13 mouse cellular contexts compared by ENCODE assay signal in the genomic region with DNA sequence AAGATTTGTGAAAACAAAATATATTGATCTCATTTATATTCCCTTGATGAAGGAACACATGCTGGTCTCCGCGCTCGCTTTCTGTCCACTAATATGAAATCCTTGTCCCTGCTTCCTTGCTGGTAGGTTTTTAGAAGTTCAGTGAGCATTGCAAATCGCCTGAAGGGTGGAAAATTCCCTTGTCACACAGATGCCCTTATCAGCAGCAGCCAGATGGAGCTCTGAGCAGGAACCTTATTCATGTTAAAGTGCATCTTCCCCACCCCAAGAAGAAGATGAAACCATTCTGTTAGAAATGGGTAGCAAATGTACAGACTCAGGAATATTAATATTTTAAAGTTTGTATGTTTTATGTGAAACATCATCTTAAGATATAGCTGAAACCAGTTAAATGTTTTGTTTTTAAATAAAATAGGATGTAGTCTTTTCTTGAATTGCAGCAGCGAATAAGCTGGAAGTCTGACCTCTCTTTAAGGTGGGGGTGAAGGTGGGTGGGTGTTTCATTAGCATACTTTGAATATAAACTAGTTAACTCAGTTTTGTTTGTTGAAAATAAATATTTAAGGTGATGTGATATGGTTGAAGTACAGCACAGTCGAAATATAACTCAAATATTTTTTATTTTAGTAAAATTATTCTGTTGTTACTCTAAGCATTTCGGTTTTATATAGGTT. TPM values are rescaled to one million over a fixed set of nuclear protein-coding genes. Genes with fewer than 3 reads are reported as not detected.
DNase-seq lines count a peak whose midpoint lies in the region; ATAC-seq lines count a peak whose summit lies in the region.
"Had no signal": no experiment of that assay in that cellular context is flagged by ENCODE, and none has a peak within 500 bp of the region (broad histone marks: within the 10 kb centered on the region; RNA-seq: fewer than 3 reads in every experiment).

No protein-coding gene starts in this region.

- no peak overlapping the region for H3K4me2 ChIP-seq in heart, embryonic 11.5 days

- H3K27ac ChIP-seq in heart, embryonic 11.5 days (ENCODE audit: low read depth, low read length): no peak overlapping the region
- H3K27ac ChIP-seq: layer of hippocampus, adult 2 months; macrophage had no signal

- peak; percentile 17 for DNase-seq in embryo, embryonic 10 days (ENCODE audit: low spot score)
- DNase-seq in embryo, embryonic 9.5 days (ENCODE audit: extremely low spot score): no peak
- DNase-seq in MN1 (ENCODE audit: low spot score): peak; percentile 29
- peak; percentile 83 for DNase-seq in liver
- peak; percentile 4 for DNase-seq in retina, adult 2 months (ENCODE audit: low read depth, low spot score)
- no peak for DNase-seq in frontal cortex, postnatal 36 days (ENCODE audit: low spot score in 2 of 2)
- no peak for DNase-seq in urinary bladder, adult 2 months (ENCODE audit: low spot score)

- no peak for ATAC-seq in heart, embryonic 11.5 days (replicated peaks; ENCODE audit: insufficient number of reproducible peaks, low FRiP score, low TSS enrichment)
- ATAC-seq: intestine, embryonic 16.5 days had no signal

- WGBS in heart, embryonic 11.5 days (ENCODE audit: insufficient replicate concordance): 71% methylated on average over 7 of the region's 7 CpGs

- H3K36me3 ChIP-seq in heart, embryonic 11.5 days (ENCODE audit: control insufficient read depth, insufficient read depth, low read length): peaks cover 4% of the 10 kb centered on the region; the same call in 1 of the 2 replicates

- no peak overlapping the region for H3K4me3 ChIP-seq in heart, embryonic 11.5 days (ENCODE audit: low read depth, low read length)
- H3K4me3 ChIP-seq: layer of hippocampus, adult 2 months had no signal

- no peaks in the 10 kb centered on the region for H3K4me1 ChIP-seq in heart, embryonic 11.5 days (ENCODE audit: control insufficient read depth, insufficient read depth, low read length)

- no peak overlapping the region for H3K9ac ChIP-seq in heart, embryonic 11.5 days (ENCODE audit: low read depth, low read length)

- H3K27me3 ChIP-seq in heart, embryonic 11.5 days (ENCODE audit: control insufficient read depth, insufficient read depth, low read length): no peaks in the 10 kb centered on the region

- no peaks in the 10 kb centered on the region for H3K9me3 ChIP-seq in heart, embryonic 11.5 days (replicated peaks; ENCODE audit: control insufficient read depth, low read length)

RNA-seq across cellular contexts. Expression of gene Myo3b, which starts 39.7 kb away (rescaled TPM):
- 0.14 and 0.16 TPM in 2 replicates for polyA plus RNA-seq in urinary bladder, adult 2 months (2012; rRNA removed)
- 0.21 and 0.30 TPM in 2 replicates for polyA plus RNA-seq in heart, embryonic 11.5 days (2014; fragmentation: Nextera tagmentation; extraction: Ambion mirVana)
- polyA plus RNA-seq: embryonic facial prominence, embryonic 14.5 days; limb, embryonic 11.5 days; macrophage had no signal

Comparison
In these comparisons a context has a peak if more than half of its experiments do, and no peak if none do; other contexts are left out.
1. DNase-seq: peak in embryo, embryonic 10 days (single experiment), MN1 (single experiment), liver (single experiment) and retina, adult 2 months (single experiment); none in embryo, embryonic 9.5 days (single experiment), frontal cortex, postnatal 36 days (0 of 2) and urinary bladder, adult 2 months (single experiment).